Mouse (Mus musculus): ENCODE measurements at regions not wholly inside any gene's neighbourhood (a gene's known extent, or its start where the extent isn't known, plus 50 kb on each side); places are given as distances from the start of the nearest gene placed in this dataset.

- peak; percentile 62; the same call in 1 of the 2 replicates for ATAC-seq
- no peak overlapping the region for H3K4me2 ChIP-seq (replicated peaks)
- H3K9ac ChIP-seq (replicated peaks), result no peak overlapping the region
- no peaks in the 10 kb centered on the region for H3K27me3 ChIP-seq
- no peak overlapping the region for H3K27ac ChIP-seq
- no peaks in the 10 kb centered on the region for H3K4me1 ChIP-seq (replicated peaks)
- no peaks in the 10 kb centered on the region for H3K9me3 ChIP-seq
- no peaks in the 10 kb centered on the region for H3K36me3 ChIP-seq
- WGBS, result 37% methylated on average over 3 of the region's 3 CpGs
- no peak overlapping the region for H3K4me3 ChIP-seq (replicated peaks)
Observed at GRCm38 (mm10) chr1:194320320-194321036, 297.5 kb upstream of the Plxna2 start.

GRCm38 (mm10) chr1:194318351-194318750 lies 299.7 kb upstream of the Plxna2 start:
- H3K27ac ChIP-seq, result no peak overlapping the region
- no peak overlapping the region for H3K4me2 ChIP-seq (replicated peaks)
- no peak overlapping the region for H3K9ac ChIP-seq (replicated peaks)
- H3K36me3 ChIP-seq, result no peaks in the 10 kb centered on the region
- ATAC-seq, result no peak
- H3K9me3 ChIP-seq, result no peaks in the 10 kb centered on the region
- H3K27me3 ChIP-seq, result no peaks in the 10 kb centered on the region
- H3K4me3 ChIP-seq (replicated peaks), result no peak overlapping the region
- H3K4me1 ChIP-seq (replicated peaks), result no peaks in the 10 kb centered on the region

GRCm38 (mm10) chr1:194315593-194315992 lies 302.4 kb upstream of the Plxna2 start:
- Histone ChIP-seq H3K27me3 (no peaks in the 10 kb centered on the region), H3K36me3 (no peaks in the 10 kb centered on the region), H3K4me1 (replicated peaks) (0 out of 2 replicates have a peak, but pooled peaks cover 3% of the 10 kb centered on the region), H3K9me3 (no peaks in the 10 kb centered on the region), H3K27ac (no peak overlapping the region), H3K4me2 (replicated peaks) (no peak overlapping the region), H3K4me3 (replicated peaks) (no peak overlapping the region), H3K9ac (replicated peaks) (no peak overlapping the region)
- WGBS, result 92% methylated on average over 2 of the region's 2 CpGs
- no peak for ATAC-seq

DNA sequence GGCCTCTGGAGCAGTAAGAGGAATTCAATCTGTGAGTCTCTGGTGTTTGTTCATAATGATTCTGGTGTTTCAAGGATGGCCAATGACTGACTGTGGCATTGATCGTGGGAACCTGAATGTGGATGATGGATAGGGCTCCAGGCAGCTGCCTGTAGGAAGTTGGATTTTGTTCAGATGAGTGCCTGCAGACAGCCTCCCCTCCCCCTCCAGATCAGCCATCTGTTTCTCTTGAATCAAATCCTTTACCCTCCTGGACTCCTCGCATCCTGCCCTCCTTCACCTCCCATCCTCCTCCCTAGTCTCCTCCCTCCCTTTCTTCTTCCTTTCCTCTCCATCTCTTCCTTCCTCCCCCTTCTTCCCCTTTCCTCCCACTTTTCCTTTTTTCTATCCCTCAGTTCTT lies 307.6 kb upstream of the Plxna2 start:
- H3K9me3 ChIP-seq, result no peaks in the 10 kb centered on the region
- H3K4me3 ChIP-seq (replicated peaks), result no peak overlapping the region
- peaks cover 10% of the 10 kb centered on the region; the same call in 1 of the 2 replicates for H3K4me1 ChIP-seq (replicated peaks)
- no peak overlapping the region for H3K9ac ChIP-seq (replicated peaks)
- H3K36me3 ChIP-seq, result no peaks in the 10 kb centered on the region
- H3K27me3 ChIP-seq, result no peaks in the 10 kb centered on the region
- H3K27ac ChIP-seq, result no peak overlapping the region
- no peak for ATAC-seq
- 11% methylated on average over 2 of the region's 2 CpGs for WGBS
- H3K4me2 ChIP-seq (replicated peaks), result no peak overlapping the region

- Histone ChIP-seq H3K4me1 (replicated peaks) (peaks cover 10% of the 10 kb centered on the region; the same call in 1 of the 2 replicates), H3K27ac (no peak overlapping the region), H3K4me3 (replicated peaks) (no peak overlapping the region), H3K9me3 (no peaks in the 10 kb centered on the region), H3K27me3 (no peaks in the 10 kb centered on the region), H3K36me3 (no peaks in the 10 kb centered on the region), H3K4me2 (replicated peaks) (no peak overlapping the region), H3K9ac (replicated peaks) (no peak overlapping the region)
- no peak for ATAC-seq
- 86% methylated on average over 3 of the region's 3 CpGs for WGBS
Observed at GRCm38 (mm10) chr1:194308648-194309047, 309.4 kb upstream of the Plxna2 start.

GRCm38 (mm10) chr1:194303951-194304350 lies 314.1 kb upstream of the Plxna2 start:
- no peak for ATAC-seq
- no peaks in the 10 kb centered on the region for H3K4me1 ChIP-seq (replicated peaks)
- no peak overlapping the region for H3K9ac ChIP-seq (replicated peaks)
- H3K36me3 ChIP-seq, result no peaks in the 10 kb centered on the region
- 77% methylated on average over 1 of the region's 1 CpGs for WGBS
- no peaks in the 10 kb centered on the region for H3K9me3 ChIP-seq
- H3K27ac ChIP-seq, result no peak overlapping the region
- H3K4me2 ChIP-seq (replicated peaks), result no peak overlapping the region
- no peaks in the 10 kb centered on the region for H3K27me3 ChIP-seq
- no peak overlapping the region for H3K4me3 ChIP-seq (replicated peaks)

DNA sequence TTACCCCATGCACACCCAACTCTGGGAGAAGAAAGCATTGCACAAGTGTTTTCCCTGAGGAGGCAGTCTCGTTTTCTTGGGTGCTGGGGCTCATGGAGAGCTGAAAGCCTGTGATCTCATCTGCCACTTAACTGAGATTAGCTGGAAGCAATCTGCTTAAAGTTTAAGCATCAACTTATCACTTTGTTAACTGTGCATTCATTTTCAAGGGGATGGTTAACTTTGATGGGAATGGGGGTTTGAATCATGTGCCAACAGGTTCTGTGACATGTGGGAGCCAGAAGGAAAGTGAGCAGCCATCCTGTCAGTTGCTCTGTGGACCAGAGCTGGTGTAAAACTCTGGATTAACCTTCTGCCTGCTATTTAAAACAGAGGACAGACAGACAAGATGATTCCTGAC lies 315.2 kb upstream of the Plxna2 start:
- Histone ChIP-seq H3K4me1 (replicated peaks) (no peaks in the 10 kb centered on the region), H3K4me3 (replicated peaks) (no peak overlapping the region), H3K9ac (replicated peaks) (no peak overlapping the region), H3K27ac (no peak overlapping the region), H3K4me2 (replicated peaks) (no peak overlapping the region), H3K36me3 (no peaks in the 10 kb centered on the region), H3K27me3 (no peaks in the 10 kb centered on the region), H3K9me3 (no peaks in the 10 kb centered on the region)
- ATAC-seq, result no peak
- 21% methylated on average over 1 of the region's 1 CpGs for WGBS

DNA sequence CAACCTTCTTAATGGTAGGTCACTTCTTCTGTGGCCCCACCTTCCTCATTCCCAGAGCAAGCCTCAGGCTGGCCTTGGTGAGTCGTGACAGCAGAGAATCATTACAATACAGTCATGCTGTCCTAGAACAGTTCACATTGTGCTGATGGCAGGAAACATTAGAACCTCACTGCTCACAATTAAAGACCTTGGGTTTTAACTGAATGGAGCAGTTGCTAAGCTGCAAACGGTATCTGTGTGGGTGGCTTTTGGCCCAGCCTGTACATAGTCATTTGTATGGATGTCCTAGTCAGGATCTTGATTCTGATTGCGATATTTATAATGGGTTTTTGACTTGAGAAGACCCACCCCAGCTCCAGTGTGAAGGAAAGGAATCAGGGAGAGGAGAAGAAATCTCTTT lies 336.1 kb upstream of the Plxna2 start:
- H3K4me2 ChIP-seq (replicated peaks), result no peak overlapping the region
- no peak for ATAC-seq
- no peak overlapping the region for H3K4me3 ChIP-seq (replicated peaks)
- 68% methylated on average over 3 of the region's 3 CpGs for WGBS
- no peaks in the 10 kb centered on the region for H3K9me3 ChIP-seq
- no peaks in the 10 kb centered on the region for H3K4me1 ChIP-seq (replicated peaks)
- no peaks in the 10 kb centered on the region for H3K27me3 ChIP-seq
- H3K36me3 ChIP-seq, result no peaks in the 10 kb centered on the region
- H3K27ac ChIP-seq, result no peak overlapping the region
- H3K9ac ChIP-seq (replicated peaks), result no peak overlapping the region

DNA sequence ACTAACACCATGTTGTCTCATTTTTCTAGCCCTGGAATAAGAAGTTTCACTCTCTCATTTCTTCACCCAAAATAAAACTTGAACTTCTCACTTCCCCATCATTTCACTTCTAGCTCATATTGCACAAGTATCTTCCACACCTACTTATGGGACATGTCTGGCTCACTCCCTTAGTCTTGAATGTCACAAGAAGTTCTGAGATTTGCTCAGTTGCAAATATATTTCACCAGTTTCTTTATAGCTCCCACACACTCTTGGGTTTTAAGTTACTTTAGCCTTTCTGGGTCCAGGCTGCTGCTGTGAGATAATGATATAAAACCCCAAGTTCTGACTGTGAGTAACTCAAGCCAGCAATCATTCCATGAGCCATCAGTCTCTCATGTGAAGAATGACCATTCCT lies 350.0 kb upstream of the Plxna2 start:
- Histone ChIP-seq H3K9ac (replicated peaks) (no peak overlapping the region), H3K27me3 (no peaks in the 10 kb centered on the region), H3K27ac (no peak overlapping the region), H3K4me3 (replicated peaks) (no peak overlapping the region), H3K4me2 (replicated peaks) (no peak overlapping the region), H3K36me3 (no peaks in the 10 kb centered on the region), H3K9me3 (no peaks in the 10 kb centered on the region), H3K4me1 (replicated peaks) (no peaks in the 10 kb centered on the region)
- no peak for ATAC-seq

DNA sequence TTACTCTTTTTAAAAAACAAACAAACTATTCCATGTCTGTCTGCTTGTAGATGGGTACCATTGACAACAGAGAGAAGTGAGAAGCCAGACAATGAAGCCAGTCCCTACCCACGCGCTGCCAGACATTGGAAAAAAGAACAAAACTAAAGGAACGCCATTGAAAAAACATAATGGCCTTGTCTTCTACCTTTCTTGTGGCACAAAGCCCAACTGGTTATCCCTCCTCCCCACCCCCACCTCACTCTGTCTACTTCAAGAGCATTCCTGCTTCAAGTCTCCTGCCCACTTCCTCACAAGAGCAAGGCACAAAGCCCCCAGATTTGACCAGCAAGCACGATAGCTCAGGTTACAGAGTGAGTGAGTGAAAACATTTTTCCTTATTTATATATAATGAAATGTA lies 355.6 kb upstream of the Plxna2 start:
- WGBS, result 15% methylated on average over 4 of the region's 4 CpGs
- ATAC-seq, result no peak
- Histone ChIP-seq H3K4me1 (replicated peaks) (no peaks in the 10 kb centered on the region), H3K4me2 (replicated peaks) (no peak overlapping the region), H3K9me3 (no peaks in the 10 kb centered on the region), H3K4me3 (replicated peaks) (no peak overlapping the region), H3K9ac (replicated peaks) (no peak overlapping the region), H3K27ac (no peak overlapping the region), H3K36me3 (no peaks in the 10 kb centered on the region), H3K27me3 (no peaks in the 10 kb centered on the region)

GRCm38 (mm10) chr1:194259957-194260356 lies 358.1 kb upstream of the Plxna2 start:
- Histone ChIP-seq H3K27ac (no peak overlapping the region), H3K27me3 (no peaks in the 10 kb centered on the region), H3K4me2 (replicated peaks) (no peak overlapping the region), H3K36me3 (no peaks in the 10 kb centered on the region), H3K9me3 (no peaks in the 10 kb centered on the region), H3K9ac (replicated peaks) (no peak overlapping the region), H3K4me3 (replicated peaks) (no peak overlapping the region), H3K4me1 (replicated peaks) (no peaks in the 10 kb centered on the region)
- ATAC-seq, result no peak
- 78% methylated on average over 3 of the region's 3 CpGs for WGBS

- ATAC-seq, result no peak
- Histone ChIP-seq H3K9me3 (no peaks in the 10 kb centered on the region), H3K4me2 (replicated peaks) (no peak overlapping the region), H3K36me3 (no peaks in the 10 kb centered on the region), H3K27ac (no peak overlapping the region), H3K27me3 (no peaks in the 10 kb centered on the region), H3K9ac (replicated peaks) (no peak overlapping the region), H3K4me3 (replicated peaks) (no peak overlapping the region), H3K4me1 (replicated peaks) (peaks cover 10% of the 10 kb centered on the region; the same call in 1 of the 2 replicates)
- WGBS, result 5% methylated on average over 1 of the region's 1 CpGs
Observed at GRCm38 (mm10) chr1:194244776-194245366, 373.1 kb upstream of the Plxna2 start.

GRCm38 (mm10) chr1:194241111-194241510 lies 376.9 kb upstream of the Plxna2 start:
- Histone ChIP-seq H3K9ac (replicated peaks) (no peak overlapping the region), H3K4me3 (replicated peaks) (no peak overlapping the region), H3K4me2 (replicated peaks) (no peak overlapping the region), H3K36me3 (no peaks in the 10 kb centered on the region), H3K9me3 (no peaks in the 10 kb centered on the region), H3K27me3 (no peaks in the 10 kb centered on the region), H3K27ac (no peak overlapping the region), H3K4me1 (replicated peaks) (peaks cover 10% of the 10 kb centered on the region; the same call in 1 of the 2 replicates)
- no peak for ATAC-seq

All from midbrain, embryonic 13.5 days (tissue).